Mouse (Mus musculus) embryonic facial prominence, embryonic 13.5 days (tissue): Measurements from ENCODE around the gene Nrp1. TPM values are rescaled to one million over a fixed set of nuclear protein-coding genes. Genes with fewer than 3 reads are reported as not detected.

Experiments
- ATAC-seq: fragments of 200-750 bp; cut with Nextera tagmentation; 2 replicates; pipeline ENCODE4 v1.8.0; 2017; ENCODE audit warnings: low read depth; ENCODE audit not compliant: insufficient number of reproducible peaks, insufficient read depth, low FRiP score, low TSS enrichment
- H3K27ac ChIP-seq: fragments of 300-500 bp; sonication (generic); 2 replicates; pipeline ENCODE4 v1.5.1; 2015; ENCODE audit warnings: moderate library complexity, mild to moderate bottlenecking, inconsistent platforms
- H3K27me3 ChIP-seq: fragments of 300-500 bp; sonication (generic); 2 replicates; pipeline ENCODE4 v1.6.1; 2015; ENCODE audit warnings: mild to moderate bottlenecking, inconsistent platforms
- H3K36me3 ChIP-seq: fragments of 300-500 bp; sonication (generic); 2 replicates; pipeline ENCODE4 v1.6.1; 2015; ENCODE audit warnings: mild to moderate bottlenecking, inconsistent platforms
- H3K4me1 ChIP-seq: fragments of 300-500 bp; sonication (generic); 2 replicates; pipeline ENCODE4 v1.6.1; 2015; ENCODE audit warnings: inconsistent platforms
- H3K4me2 ChIP-seq: fragments of 300-500 bp; sonication (generic); 2 replicates; pipeline ENCODE4 v1.6.1; 2015; ENCODE audit warnings: moderate library complexity, mild to moderate bottlenecking, inconsistent platforms
- H3K4me3 ChIP-seq: fragments of 300-500 bp; sonication (generic); 2 replicates; pipeline ENCODE4 v1.5.1; 2015; ENCODE audit warnings: mild to moderate bottlenecking, inconsistent platforms
- H3K9ac ChIP-seq: fragments of 300-500 bp; sonication (generic); 2 replicates; pipeline ENCODE4 v1.6.1; 2015; ENCODE audit warnings: mild to moderate bottlenecking, inconsistent platforms
- H3K9me3 ChIP-seq: fragments of 300-500 bp; sonication (generic); 2 replicates; pipeline ENCODE4 v1.6.1; 2016; ENCODE audit warnings: inconsistent platforms
- WGBS: fragments of 180-500 bp; shearing (Covaris S2); methylation state at CpG from one replicate; pipeline ENCODE4 v1.1.7; 2015; ENCODE audit warnings: mixed read lengths; 5-methylcytosine and 5-hydroxymethylcytosine counted together
- polyA plus RNA-seq: library from polyadenylated mRNA; unstranded; fragments of >200 nt; fragmentation: Nextera tagmentation; extraction: Ambion mirVana; gene quantifications from 2 replicates; pipeline ENCODE4 v1.2.1, GENCODE M21; 2015

Gene Nrp1
- polyA plus RNA-seq, 1 experiment from 2014 or later = 86.3 TPM

DNA sequence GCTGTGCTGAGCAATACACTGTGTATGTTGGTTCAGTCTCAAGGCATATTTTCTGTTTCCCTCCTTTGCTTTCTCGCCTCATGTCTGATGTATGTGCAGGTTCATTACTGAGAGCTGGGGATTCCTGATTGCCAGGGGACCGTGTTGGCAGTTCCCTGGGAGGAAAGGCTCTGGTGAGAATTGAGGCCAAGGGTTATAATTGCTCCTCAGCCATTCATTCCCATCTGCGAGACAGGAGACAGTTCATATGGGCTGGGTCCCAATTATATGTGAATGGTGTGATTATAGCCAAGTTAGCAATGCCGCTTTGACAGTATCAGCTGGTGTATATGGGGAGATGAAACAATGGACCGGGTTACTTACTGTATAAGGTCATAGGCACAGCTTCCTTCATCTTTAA, 14.3 kb downstream of the Nrp1 start:
- Histone ChIP-seq H3K4me2 (no peak overlapping the region), H3K9ac (no peak overlapping the region), H3K36me3 (no peaks in the 10 kb centered on the region), H3K27ac (no peak overlapping the region), H3K4me3 (no peak overlapping the region), H3K9me3 (no peaks in the 10 kb centered on the region), H3K27me3 (no peaks in the 10 kb centered on the region), H3K4me1 (0 out of 2 replicates have a peak, but pooled peaks cover 4% of the 10 kb centered on the region)
- 79% methylated on average over 5 of the region's 5 CpGs for WGBS
- ATAC-seq = no peak

DNA sequence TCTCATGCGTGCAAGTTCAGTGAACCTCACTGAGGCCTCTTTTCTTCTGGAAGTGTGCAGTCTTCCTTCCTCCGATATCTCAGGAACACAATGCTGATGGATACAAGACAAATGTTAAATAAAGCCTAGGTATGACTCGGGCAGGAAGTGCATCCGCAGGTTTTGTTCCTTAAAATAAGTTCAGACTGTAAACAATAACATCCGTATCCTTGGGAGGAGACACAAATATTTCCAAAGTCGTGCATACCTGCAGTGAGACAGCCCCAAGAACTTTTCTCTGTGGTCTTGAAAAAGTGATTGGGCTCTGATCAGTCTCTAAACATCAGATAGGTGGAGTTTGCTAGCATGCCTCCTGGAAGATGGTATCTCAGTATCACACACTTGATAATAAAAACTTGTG, 15.0 kb downstream of the Nrp1 start:
- 81% methylated on average over 6 of the region's 6 CpGs for WGBS
- Histone ChIP-seq H3K4me3 (no peak overlapping the region), H3K9ac (no peak overlapping the region), H3K9me3 (no peaks in the 10 kb centered on the region), H3K4me2 (no peak overlapping the region), H3K27me3 (no peaks in the 10 kb centered on the region), H3K36me3 (no peaks in the 10 kb centered on the region), H3K27ac (no peak overlapping the region), H3K4me1 (0 out of 2 replicates have a peak, but pooled peaks cover 4% of the 10 kb centered on the region)
- no peak for ATAC-seq

DNA sequence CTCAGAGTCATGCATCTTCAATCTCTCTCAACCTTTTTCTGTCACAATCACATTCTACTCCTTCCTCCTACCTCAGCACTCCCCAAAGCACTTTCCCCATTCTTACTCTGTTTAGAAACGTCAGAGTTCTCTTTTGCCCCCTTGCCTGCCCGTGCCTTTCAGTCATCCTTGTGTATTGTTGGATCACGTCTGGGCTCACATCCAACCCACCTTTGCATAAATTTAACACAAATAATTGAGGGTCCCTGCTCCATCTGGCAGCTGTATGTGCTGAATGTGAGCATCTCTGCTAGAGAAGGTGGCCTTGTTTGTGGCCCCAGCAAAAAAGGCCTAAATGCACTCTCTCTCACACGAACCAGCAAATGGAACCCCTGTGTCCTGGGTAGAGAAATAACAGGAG, 16.9 kb downstream of the Nrp1 start:
- no peak overlapping the region for H3K27ac ChIP-seq
- H3K9ac ChIP-seq = no peak overlapping the region
- no peaks in the 10 kb centered on the region for H3K9me3 ChIP-seq
- H3K4me2 ChIP-seq = no peak overlapping the region
- H3K4me1 ChIP-seq = 0 out of 2 replicates have a peak, but pooled peaks cover 4% of the 10 kb centered on the region
- H3K27me3 ChIP-seq = no peaks in the 10 kb centered on the region
- H3K36me3 ChIP-seq = no peaks in the 10 kb centered on the region
- no peak for ATAC-seq
- WGBS = 69% methylated on average over 4 of the region's 4 CpGs
- H3K4me3 ChIP-seq = no peak overlapping the region

- no peak overlapping the region for H3K9ac ChIP-seq
- H3K36me3 ChIP-seq = no peaks in the 10 kb centered on the region
- WGBS = 58% methylated on average over 3 of the region's 3 CpGs
- H3K4me1 ChIP-seq = peaks cover 14% of the 10 kb centered on the region; the same call in 1 of the 2 replicates
- no peak overlapping the region for H3K4me2 ChIP-seq
- H3K4me3 ChIP-seq = no peak overlapping the region
- H3K9me3 ChIP-seq = no peaks in the 10 kb centered on the region
- no peak for ATAC-seq
- H3K27ac ChIP-seq = no peak overlapping the region
- no peaks in the 10 kb centered on the region for H3K27me3 ChIP-seq
Measured at GRCm38 (mm10) chr8:128383176-128383575, 24.8 kb downstream of the Nrp1 start.

GRCm38 (mm10) chr8:128384366-128384765, 26.0 kb downstream of the Nrp1 start:
- H3K4me1 ChIP-seq = peaks cover 14% of the 10 kb centered on the region; the same call in 1 of the 2 replicates
- H3K4me2 ChIP-seq = no peak overlapping the region
- peak overlapping the region; percentile 28; the same call in 1 of the 2 replicates for H3K27ac ChIP-seq
- no peak for ATAC-seq
- WGBS = 60% methylated on average over 2 of the region's 2 CpGs
- H3K36me3 ChIP-seq = no peaks in the 10 kb centered on the region
- H3K9ac ChIP-seq = no peak overlapping the region
- no peaks in the 10 kb centered on the region for H3K9me3 ChIP-seq
- no peak overlapping the region for H3K4me3 ChIP-seq
- no peaks in the 10 kb centered on the region for H3K27me3 ChIP-seq

DNA sequence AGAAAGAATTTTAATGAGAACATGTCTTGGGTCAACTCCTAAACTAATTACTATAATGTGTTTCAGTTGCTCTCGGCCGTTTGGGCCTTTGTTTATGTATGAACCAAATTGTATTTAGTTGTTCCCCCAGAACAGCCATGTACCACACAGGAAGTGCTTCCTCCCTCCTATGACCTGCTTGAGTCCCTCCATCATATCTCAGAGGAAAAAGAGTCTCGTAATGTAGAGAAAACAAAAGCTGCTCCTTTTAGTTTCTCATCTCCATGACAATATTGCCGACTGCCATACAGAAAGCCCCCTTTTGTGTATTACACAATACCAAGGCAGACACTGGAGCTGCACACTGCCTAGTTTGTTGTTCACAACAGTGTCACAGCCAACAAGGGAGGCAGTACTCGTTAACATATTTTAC, 26.5 kb downstream of the Nrp1 start:
- no peaks in the 10 kb centered on the region for H3K36me3 ChIP-seq
- H3K4me3 ChIP-seq = no peak overlapping the region
- no peak overlapping the region for H3K27ac ChIP-seq
- H3K9ac ChIP-seq = no peak overlapping the region
- peaks cover 14% of the 10 kb centered on the region; the same call in 1 of the 2 replicates for H3K4me1 ChIP-seq
- no peak overlapping the region for H3K4me2 ChIP-seq
- WGBS = 45% methylated on average over 5 of the region's 5 CpGs
- no peak for ATAC-seq
- H3K27me3 ChIP-seq = no peaks in the 10 kb centered on the region
- no peaks in the 10 kb centered on the region for H3K9me3 ChIP-seq

- Histone ChIP-seq H3K27me3 (no peaks in the 10 kb centered on the region), H3K9me3 (no peaks in the 10 kb centered on the region), H3K9ac (no peak overlapping the region), H3K36me3 (no peaks in the 10 kb centered on the region), H3K4me1 (peaks cover 14% of the 10 kb centered on the region; the same call in 1 of the 2 replicates), H3K4me2 (no peak overlapping the region), H3K27ac (no peak overlapping the region), H3K4me3 (no peak overlapping the region)
- no peak for ATAC-seq
- 52% methylated on average over 2 of the region's 2 CpGs for WGBS
Measured at GRCm38 (mm10) chr8:128386963-128387621, 28.7 kb downstream of the Nrp1 start.

DNA sequence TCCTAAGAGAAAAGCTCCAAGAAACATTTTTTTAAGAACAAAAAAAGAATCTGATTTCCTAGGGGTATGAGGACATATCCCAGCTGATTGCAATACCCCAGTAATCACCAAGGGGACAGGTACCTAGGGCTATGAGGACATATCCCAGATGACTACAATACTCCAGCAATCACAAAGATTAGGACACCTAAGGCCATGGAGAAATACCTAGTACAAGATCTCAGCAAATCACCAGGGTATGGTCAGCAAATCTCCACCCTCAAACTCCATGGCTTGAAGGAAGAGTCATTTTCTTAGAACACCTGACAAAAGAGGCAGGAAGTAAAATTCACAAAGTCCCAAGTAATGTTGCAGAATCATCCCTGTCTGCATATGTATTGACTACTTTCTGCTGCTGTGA, 32.4 kb downstream of the Nrp1 start:
- no peak overlapping the region for H3K4me2 ChIP-seq
- no peak overlapping the region for H3K9ac ChIP-seq
- H3K27me3 ChIP-seq = no peaks in the 10 kb centered on the region
- no peak overlapping the region for H3K4me3 ChIP-seq
- H3K4me1 ChIP-seq = peaks cover 6% of the 10 kb centered on the region; the same call in 1 of the 2 replicates
- H3K36me3 ChIP-seq = no peaks in the 10 kb centered on the region
- no peak for ATAC-seq
- H3K9me3 ChIP-seq = no peaks in the 10 kb centered on the region
- H3K27ac ChIP-seq = no peak overlapping the region

DNA sequence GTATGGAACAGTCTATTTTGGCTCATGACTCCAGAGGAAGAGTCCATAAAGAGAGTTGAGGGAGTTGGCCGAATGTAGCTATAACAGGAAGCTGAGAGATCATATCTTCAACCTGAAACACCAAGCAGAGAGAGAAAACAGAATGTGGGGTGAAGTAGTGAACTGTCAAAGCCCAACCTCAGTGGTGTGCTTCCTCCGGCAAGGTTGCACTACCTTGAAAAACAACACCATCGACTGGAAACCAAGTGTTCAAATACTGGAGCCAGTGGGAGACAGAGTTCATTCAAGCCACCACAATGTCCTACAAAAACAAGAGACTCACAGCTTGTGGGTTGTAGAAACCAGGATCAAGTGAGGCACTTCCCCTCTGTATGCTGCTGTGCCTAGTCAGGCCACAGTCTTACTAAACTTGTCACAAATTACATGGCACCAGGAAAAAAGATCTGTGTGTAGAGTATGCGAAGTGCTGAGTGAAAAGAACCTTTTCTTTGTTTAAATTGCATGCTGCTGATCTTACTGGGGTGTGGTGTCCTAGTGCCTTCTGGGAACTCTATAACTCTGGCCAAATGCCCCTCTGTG, 32.9 kb downstream of the Nrp1 start:
- ATAC-seq = no peak
- Histone ChIP-seq H3K9ac (no peak overlapping the region), H3K4me3 (no peak overlapping the region), H3K4me1 (peaks cover 6% of the 10 kb centered on the region; the same call in 1 of the 2 replicates), H3K36me3 (no peaks in the 10 kb centered on the region), H3K27ac (no peak overlapping the region), H3K27me3 (no peaks in the 10 kb centered on the region), H3K4me2 (no peak overlapping the region), H3K9me3 (no peaks in the 10 kb centered on the region)
- 84% methylated on average over 4 of the region's 4 CpGs for WGBS

GRCm38 (mm10) chr8:128394671-128395193, 36.3 kb downstream of the Nrp1 start:
- no peak for ATAC-seq
- H3K27me3 ChIP-seq = no peaks in the 10 kb centered on the region
- no peak overlapping the region for H3K27ac ChIP-seq
- peaks cover 13% of the 10 kb centered on the region for H3K4me1 ChIP-seq
- H3K9me3 ChIP-seq = no peaks in the 10 kb centered on the region
- H3K4me3 ChIP-seq = no peak overlapping the region
- no peaks in the 10 kb centered on the region for H3K36me3 ChIP-seq
- H3K4me2 ChIP-seq = no peak overlapping the region
- WGBS = 75% methylated on average over 5 of the region's 5 CpGs
- no peak overlapping the region for H3K9ac ChIP-seq

GRCm38 (mm10) chr8:128396968-128397367, 38.6 kb downstream of the Nrp1 start:
- WGBS = 44% methylated on average over 7 of the region's 7 CpGs
- no peaks in the 10 kb centered on the region for H3K27me3 ChIP-seq
- no peak overlapping the region for H3K4me3 ChIP-seq
- H3K9me3 ChIP-seq = no peaks in the 10 kb centered on the region
- H3K4me2 ChIP-seq = no peak overlapping the region
- no peaks in the 10 kb centered on the region for H3K36me3 ChIP-seq
- 0 out of 2 replicates have a peak overlapping the region, but pooled peaks have one; percentile 12 for H3K9ac ChIP-seq
- H3K27ac ChIP-seq = no peak overlapping the region
- ATAC-seq = no peak
- H3K4me1 ChIP-seq = peaks cover 13% of the 10 kb centered on the region

DNA sequence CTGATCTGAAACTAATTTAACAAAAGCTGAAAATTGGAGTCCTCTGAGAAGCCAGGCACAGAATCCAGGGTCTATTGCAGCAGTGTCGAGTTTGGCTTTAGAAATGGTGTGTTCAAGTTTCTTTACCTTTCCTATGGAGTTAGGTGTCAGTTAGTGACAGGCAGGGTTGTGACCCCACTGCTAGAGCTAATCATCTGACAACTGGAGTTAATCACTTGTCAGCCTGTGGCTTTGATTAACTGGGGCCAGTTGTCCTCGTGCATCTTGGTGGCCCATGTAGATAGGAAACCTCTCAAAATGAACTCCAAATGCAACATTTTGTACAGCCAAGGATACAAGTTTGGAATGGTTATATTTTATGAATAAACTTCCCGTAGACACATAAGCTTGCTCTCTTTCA, 39.0 kb downstream of the Nrp1 start:
- WGBS = 24% methylated on average over 3 of the region's 3 CpGs
- ATAC-seq = no peak
- no peaks in the 10 kb centered on the region for H3K36me3 ChIP-seq
- H3K4me1 ChIP-seq = peaks cover 13% of the 10 kb centered on the region
- H3K4me2 ChIP-seq = no peak overlapping the region
- no peaks in the 10 kb centered on the region for H3K9me3 ChIP-seq
- no peak overlapping the region for H3K4me3 ChIP-seq
- no peak overlapping the region for H3K27ac ChIP-seq
- no peaks in the 10 kb centered on the region for H3K27me3 ChIP-seq
- H3K9ac ChIP-seq = no peak overlapping the region
